Mouse (Mus musculus): ENCODE data around the gene Oxct2b. TPM values are rescaled to one million over a fixed set of nuclear protein-coding genes. Genes with fewer than 3 reads are reported as not detected.

Oxct2b gene
- 0.37 and 0.64 TPM in 2 replicates for polyA plus RNA-seq (2015; fragmentation: Nextera tagmentation; extraction: Ambion mirVana)

- no peaks in the 10 kb centered on the region for H3K36me3 ChIP-seq
- H3K27ac ChIP-seq (replicated peaks) = no peak within 1 kb of the TSS
- peak within 1 kb of the TSS; percentile 42 for H3K4me3 ChIP-seq
- H3K9me3 ChIP-seq = no peaks in the 10 kb centered on the region
- peak within 1 kb of the TSS; percentile 69 for H3K4me2 ChIP-seq
- ATAC-seq (ENCODE audit: low FRiP score, low read depth) = peak; percentile 51
- no peaks in the 10 kb centered on the region for H3K27me3 ChIP-seq
- peak within 1 kb of the TSS; percentile 49 for H3K9ac ChIP-seq
- peaks cover 6% of the 10 kb centered on the region; the same call in 1 of the 2 replicates for H3K4me1 ChIP-seq (replicated peaks)
- 14% methylated on average over 22 of the region's 22 CpGs for WGBS
Measured at GRCm38 (mm10) chr4:123116011-123116410, at the start of gene Oxct2b. Gene Oxct2b (plus strand): TSS chr4:123116266.

- H3K9ac ChIP-seq = no peak overlapping the region
- ATAC-seq (ENCODE audit: low FRiP score, low read depth) = no peak
- no peak overlapping the region for H3K27ac ChIP-seq (replicated peaks)
- H3K4me1 ChIP-seq (replicated peaks) = no peaks in the 10 kb centered on the region
- no peak overlapping the region for H3K4me2 ChIP-seq
- 85% methylated on average over 6 of the region's 6 CpGs for WGBS
- H3K36me3 ChIP-seq = no peaks in the 10 kb centered on the region
- no peaks in the 10 kb centered on the region for H3K9me3 ChIP-seq
- H3K4me3 ChIP-seq = no peak overlapping the region
- no peaks in the 10 kb centered on the region for H3K27me3 ChIP-seq
Measured at GRCm38 (mm10) chr4:123068646-123069045, 47.4 kb upstream of the Oxct2b start.

- peak overlapping the region; percentile 29 for H3K4me2 ChIP-seq
- no peak overlapping the region for H3K27ac ChIP-seq (replicated peaks)
- no peak overlapping the region for H3K9ac ChIP-seq
- no peaks in the 10 kb centered on the region for H3K4me1 ChIP-seq (replicated peaks)
- ATAC-seq (ENCODE audit: low FRiP score, low read depth) = no peak
- no peaks in the 10 kb centered on the region for H3K27me3 ChIP-seq
- no peak overlapping the region for H3K4me3 ChIP-seq
- WGBS = 13% methylated on average over 13 of the region's 13 CpGs
- H3K36me3 ChIP-seq = no peaks in the 10 kb centered on the region
- no peaks in the 10 kb centered on the region for H3K9me3 ChIP-seq
Measured at GRCm38 (mm10) chr4:123071266-123071966, 44.6 kb upstream of the Oxct2b start.

GRCm38 (mm10) chr4:123076928-123077327 is 39.1 kb upstream of the Oxct2b start:
- WGBS = 47% methylated on average over 8 of the region's 8 CpGs
- Histone ChIP-seq H3K4me3 (no peak overlapping the region), H3K36me3 (no peaks in the 10 kb centered on the region)

GRCm38 (mm10) chr4:123078231-123078630 is 37.8 kb upstream of the Oxct2b start:
- Histone ChIP-seq H3K9me3 (no peaks in the 10 kb centered on the region), H3K4me2 (no peak overlapping the region), H3K27ac (replicated peaks) (no peak overlapping the region), H3K4me1 (replicated peaks) (no peaks in the 10 kb centered on the region), H3K27me3 (no peaks in the 10 kb centered on the region), H3K4me3 (no peak overlapping the region), H3K9ac (no peak overlapping the region), H3K36me3 (no peaks in the 10 kb centered on the region)
- ATAC-seq (ENCODE audit: low FRiP score, low read depth) = no peak
- 90% methylated on average over 4 of the region's 4 CpGs for WGBS

More at GRCm38 (mm10) chr4:123076928-123077327, 39.1 kb upstream of the Oxct2b start:
- H3K4me1 ChIP-seq (replicated peaks) = no peaks in the 10 kb centered on the region
- no peak overlapping the region for H3K27ac ChIP-seq (replicated peaks)
- H3K4me2 ChIP-seq = no peak overlapping the region
- H3K9me3 ChIP-seq = no peaks in the 10 kb centered on the region
- no peak overlapping the region for H3K9ac ChIP-seq
- H3K27me3 ChIP-seq = no peaks in the 10 kb centered on the region
- ATAC-seq (ENCODE audit: low FRiP score, low read depth) = no peak

GRCm38 (mm10) chr4:123080791-123081190 is 35.3 kb upstream of the Oxct2b start:
- no peak for ATAC-seq (ENCODE audit: low FRiP score, low read depth)
- Histone ChIP-seq H3K4me2 (no peak overlapping the region), H3K4me3 (no peak overlapping the region), H3K9ac (no peak overlapping the region), H3K27ac (replicated peaks) (no peak overlapping the region), H3K9me3 (no peaks in the 10 kb centered on the region), H3K27me3 (no peaks in the 10 kb centered on the region), H3K4me1 (replicated peaks) (no peaks in the 10 kb centered on the region), H3K36me3 (no peaks in the 10 kb centered on the region)
- 31% methylated on average over 13 of the region's 13 CpGs for whole genome bisulfite sequencing

- 75% methylated on average over 20 of the region's 20 CpGs for WGBS
- peak; percentile 66; the same call in 1 of the 2 replicates for ATAC-seq (ENCODE audit: low FRiP score, low read depth)
Measured at GRCm38 (mm10) chr4:123082283-123083163, 33.5 kb upstream of the Oxct2b start.

GRCm38 (mm10) chr4:123083323-123083902 is 32.7 kb upstream of the Oxct2b start:
- H3K9me3 ChIP-seq = no peaks in the 10 kb centered on the region
- H3K4me3 ChIP-seq = no peak overlapping the region
- no peaks in the 10 kb centered on the region for H3K36me3 ChIP-seq
- H3K9ac ChIP-seq = no peak overlapping the region
- no peaks in the 10 kb centered on the region for H3K27me3 ChIP-seq
- H3K4me1 ChIP-seq (replicated peaks) = no peaks in the 10 kb centered on the region
- H3K4me2 ChIP-seq = no peak overlapping the region
- H3K27ac ChIP-seq (replicated peaks) = no peak overlapping the region
- no peak for ATAC-seq (ENCODE audit: low FRiP score, low read depth)
- 69% methylated on average over 13 of the region's 13 CpGs for WGBS

More at GRCm38 (mm10) chr4:123082283-123083163, 33.5 kb upstream of the Oxct2b start:
- no peak overlapping the region for H3K9ac ChIP-seq
- no peaks in the 10 kb centered on the region for H3K36me3 ChIP-seq
- no peaks in the 10 kb centered on the region for H3K4me1 ChIP-seq (replicated peaks)
- H3K27me3 ChIP-seq = no peaks in the 10 kb centered on the region
- H3K9me3 ChIP-seq = no peaks in the 10 kb centered on the region
- no peak overlapping the region for H3K27ac ChIP-seq (replicated peaks)
- no peak overlapping the region for H3K4me2 ChIP-seq
- no peak overlapping the region for H3K4me3 ChIP-seq

- Histone ChIP-seq H3K4me2 (no peak overlapping the region), H3K4me1 (replicated peaks) (no peaks in the 10 kb centered on the region), H3K4me3 (no peak overlapping the region), H3K27ac (replicated peaks) (no peak overlapping the region), H3K9me3 (no peaks in the 10 kb centered on the region), H3K36me3 (no peaks in the 10 kb centered on the region), H3K27me3 (no peaks in the 10 kb centered on the region), H3K9ac (no peak overlapping the region)
- 87% methylated on average over 2 of the region's 2 CpGs for WGBS
- no peak for ATAC-seq (ENCODE audit: low FRiP score, low read depth)
Measured at GRCm38 (mm10) chr4:123085290-123085689, 30.8 kb upstream of the Oxct2b start.

- ATAC-seq (ENCODE audit: low FRiP score, low read depth) = no peak
- Histone ChIP-seq H3K27me3 (no peaks in the 10 kb centered on the region), H3K27ac (replicated peaks) (no peak overlapping the region), H3K4me1 (replicated peaks) (no peaks in the 10 kb centered on the region), H3K36me3 (no peaks in the 10 kb centered on the region), H3K9me3 (no peaks in the 10 kb centered on the region), H3K9ac (no peak overlapping the region), H3K4me2 (no peak overlapping the region), H3K4me3 (no peak overlapping the region)
- 91% methylated on average over 4 of the region's 4 CpGs for WGBS
Measured at GRCm38 (mm10) chr4:123086381-123086780, 29.7 kb upstream of the Oxct2b start.

GRCm38 (mm10) chr4:123092621-123093020 is 23.4 kb upstream of the Oxct2b start:
- no peaks in the 10 kb centered on the region for H3K36me3 ChIP-seq
- WGBS = 71% methylated on average over 5 of the region's 5 CpGs
- ATAC-seq (ENCODE audit: low FRiP score, low read depth) = no peak
- no peak overlapping the region for H3K9ac ChIP-seq
- H3K4me1 ChIP-seq (replicated peaks) = no peaks in the 10 kb centered on the region
- no peaks in the 10 kb centered on the region for H3K9me3 ChIP-seq
- H3K4me2 ChIP-seq = no peak overlapping the region
- no peak overlapping the region for H3K4me3 ChIP-seq
- no peaks in the 10 kb centered on the region for H3K27me3 ChIP-seq
- no peak overlapping the region for H3K27ac ChIP-seq (replicated peaks)

Data from hindbrain, embryonic 15.5 days (tissue).